Mouse (Mus musculus): ENCODE measurements around the gene Tgfbr2. TPM values are rescaled to one million over a fixed set of nuclear protein-coding genes. Genes with fewer than 3 reads are reported as not detected.
A peak's percentile ranks its signal among the peaks of the same experiment; 100 is the strongest.

Gene Tgfbr2
- total RNA-seq, 4 experiments from 2014 or later: 15.0 to 17.6 (median 17.2) TPM

DNA sequence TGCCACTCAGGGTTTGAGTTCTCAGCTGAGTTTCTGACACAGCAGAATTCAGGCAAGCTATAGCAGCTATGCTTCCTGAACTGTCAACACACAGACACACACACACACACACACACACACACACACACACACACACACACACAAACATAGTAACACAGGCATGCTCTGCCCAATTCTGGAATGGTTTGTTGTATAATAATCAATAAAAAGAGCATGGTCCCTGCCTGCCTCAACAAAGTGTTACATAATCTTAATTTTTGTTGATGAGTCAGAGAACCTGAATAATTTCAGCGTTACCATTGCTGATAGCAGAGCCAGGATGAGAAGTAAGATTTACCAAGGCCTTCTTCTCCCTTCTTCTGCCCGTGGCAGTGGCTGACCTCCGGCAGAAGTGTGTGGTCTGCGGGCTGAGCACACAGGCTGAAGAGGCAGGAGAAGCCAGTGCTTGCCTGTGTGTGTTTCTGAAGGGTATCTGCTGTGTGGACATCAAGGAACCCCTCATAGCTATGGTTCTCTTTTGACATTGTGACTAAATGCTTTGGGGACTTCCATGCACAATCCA, 18.8 kb upstream of the Tgfbr2 start:
- DNase-seq (ENCODE audit: low spot score in 2 of 2): no peak

- no peak for DNase-seq (ENCODE audit: low spot score in 2 of 2)
These were observed 18.3 kb upstream of the Tgfbr2 start for GRCm38 (mm10) chr9:116193535-116193881.

DNA sequence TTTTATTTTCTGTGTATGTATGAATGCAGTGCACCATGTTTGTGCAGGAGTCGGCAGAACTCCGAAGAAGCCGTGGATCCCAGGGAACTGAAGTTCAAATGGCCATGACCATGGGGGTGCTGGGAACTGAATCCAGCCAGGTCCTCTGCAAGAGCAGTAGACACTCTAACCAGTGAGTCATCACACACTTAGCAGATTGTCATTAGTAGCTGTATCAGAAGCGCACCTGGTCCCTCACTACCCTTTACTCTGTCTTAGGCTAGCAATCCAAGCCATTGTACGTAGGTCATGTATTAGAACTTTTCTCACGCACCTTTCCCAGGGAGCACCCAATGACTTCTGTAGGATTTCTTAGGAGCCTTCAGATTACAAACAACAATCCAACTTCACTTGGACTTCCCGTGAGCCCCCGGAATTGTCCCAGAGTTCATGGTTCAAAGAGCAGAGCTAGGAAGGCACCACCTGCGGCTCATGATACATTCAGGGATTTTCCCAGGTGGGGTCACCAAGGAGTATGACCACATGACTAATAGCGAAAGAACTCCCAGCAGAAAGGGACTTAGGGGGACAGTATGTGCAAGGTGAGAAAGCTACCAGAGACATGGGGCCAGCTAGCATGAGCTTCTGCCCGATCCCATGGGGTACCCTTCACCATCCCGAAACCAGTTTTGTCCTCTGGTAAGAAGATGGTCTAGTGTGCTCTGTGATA, 17.8 kb upstream of the Tgfbr2 start:
- DNase-seq (ENCODE audit: low spot score in 2 of 2): no peak

GRCm38 (mm10) chr9:116192253-116192652, 17.1 kb upstream of the Tgfbr2 start:
- no peak for DNase-seq (ENCODE audit: low spot score in 2 of 2)

- no peak for DNase-seq (ENCODE audit: low spot score in 2 of 2)
These were observed 14.7 kb upstream of the Tgfbr2 start for GRCm38 (mm10) chr9:116189831-116190230.

- no peak for DNase-seq (ENCODE audit: low spot score in 2 of 2)
These were observed 13.9 kb upstream of the Tgfbr2 start for GRCm38 (mm10) chr9:116188952-116189666.

DNA sequence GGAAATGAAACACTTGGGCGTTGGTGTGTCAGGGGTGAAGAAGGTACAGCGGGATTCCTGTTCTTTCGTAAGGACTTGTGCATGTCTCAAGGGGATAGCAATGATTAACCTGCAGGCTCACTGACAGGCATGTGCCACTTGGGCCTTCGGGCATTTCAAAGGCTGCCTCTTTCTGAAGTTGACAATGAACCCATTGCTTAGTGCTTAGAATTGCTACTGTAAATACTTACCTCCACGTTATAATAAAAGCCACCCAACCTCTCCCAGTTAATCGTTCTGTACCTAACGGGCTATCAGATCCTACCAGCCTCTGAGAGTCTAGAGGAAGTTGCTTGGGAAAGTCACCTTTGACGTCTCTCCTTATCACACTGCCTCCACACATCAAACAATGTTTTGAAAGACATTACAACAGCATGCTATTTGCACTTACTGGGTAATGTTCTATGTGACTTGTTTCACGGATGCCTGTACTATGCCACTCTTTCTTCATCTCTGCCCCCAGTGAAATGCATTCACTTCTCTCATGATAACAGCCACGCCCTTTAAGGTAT, 12.1 kb upstream of the Tgfbr2 start:
- DNase-seq (ENCODE audit: low spot score in 2 of 2): no peak

DNA sequence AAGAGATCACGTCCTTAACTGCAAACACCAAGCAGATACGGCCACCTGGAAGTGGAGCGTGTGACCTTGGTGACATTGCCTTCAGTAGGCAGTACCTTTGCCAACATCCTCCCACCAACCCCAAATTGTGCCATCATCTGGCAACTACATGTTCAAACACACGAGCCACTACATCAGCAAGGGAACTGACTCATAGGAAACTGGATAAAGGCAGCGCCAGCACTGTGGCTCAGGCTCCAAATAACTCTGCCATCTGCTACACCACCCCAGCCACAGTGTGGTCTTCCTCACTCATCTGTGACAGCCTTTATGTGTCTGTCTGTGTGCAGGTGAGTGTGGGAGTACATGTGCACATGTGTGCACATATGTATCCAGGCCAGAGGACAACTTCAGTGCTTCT, 9.7 kb upstream of the Tgfbr2 start:
- DNase-seq (ENCODE audit: low spot score in 2 of 2): no peak

GRCm38 (mm10) chr9:116183035-116183434, 7.9 kb upstream of the Tgfbr2 start:
- DNase-seq (ENCODE audit: low spot score in 2 of 2): no peak

DNA sequence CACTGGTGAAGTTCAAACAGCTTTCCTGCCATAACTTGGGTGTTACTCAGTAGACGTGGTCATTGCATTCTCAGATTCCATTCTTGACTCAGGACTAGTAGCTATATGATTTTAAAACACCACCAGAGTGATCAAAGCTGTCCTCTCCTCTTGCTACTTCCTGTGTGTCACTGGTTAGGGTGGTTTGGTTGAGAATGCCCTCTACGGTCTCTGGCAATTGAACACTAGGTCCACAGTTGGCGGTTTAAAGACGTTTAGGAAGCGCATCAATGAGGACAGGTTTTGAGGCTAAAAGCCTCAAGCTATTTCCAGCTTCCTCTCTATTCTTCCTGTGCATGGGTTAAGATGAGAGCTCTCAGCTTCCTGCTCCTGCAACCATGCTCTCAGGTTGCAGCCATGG, 6.4 kb upstream of the Tgfbr2 start:
- no peak for DNase-seq (ENCODE audit: low spot score in 2 of 2)

- no peak for DNase-seq (ENCODE audit: low spot score in 2 of 2)
These were observed 3.0 kb upstream of the Tgfbr2 start for GRCm38 (mm10) chr9:116178151-116178550.

DNA sequence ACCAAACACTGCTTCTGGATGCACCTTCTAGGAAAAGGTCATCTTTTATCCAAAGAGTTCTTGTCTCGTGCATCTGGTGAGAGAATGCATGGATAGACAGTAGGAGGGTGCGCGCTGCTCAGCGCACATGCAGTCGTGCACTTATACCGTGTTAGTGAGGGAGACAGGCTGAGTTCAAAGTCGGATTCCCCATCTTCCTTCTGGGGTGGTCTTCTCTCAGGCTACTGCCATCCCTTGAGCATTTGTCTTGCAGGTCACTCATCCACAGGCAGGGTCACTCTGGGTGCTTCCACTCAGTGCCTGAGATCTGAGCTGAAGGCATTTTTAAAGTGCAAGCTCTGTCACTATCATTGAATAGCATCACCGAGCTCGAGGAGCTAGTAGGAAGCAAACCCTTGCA, 1.9 kb upstream of the Tgfbr2 start:
- DNase-seq (ENCODE audit: low spot score in 2 of 2): no peak

DNA sequence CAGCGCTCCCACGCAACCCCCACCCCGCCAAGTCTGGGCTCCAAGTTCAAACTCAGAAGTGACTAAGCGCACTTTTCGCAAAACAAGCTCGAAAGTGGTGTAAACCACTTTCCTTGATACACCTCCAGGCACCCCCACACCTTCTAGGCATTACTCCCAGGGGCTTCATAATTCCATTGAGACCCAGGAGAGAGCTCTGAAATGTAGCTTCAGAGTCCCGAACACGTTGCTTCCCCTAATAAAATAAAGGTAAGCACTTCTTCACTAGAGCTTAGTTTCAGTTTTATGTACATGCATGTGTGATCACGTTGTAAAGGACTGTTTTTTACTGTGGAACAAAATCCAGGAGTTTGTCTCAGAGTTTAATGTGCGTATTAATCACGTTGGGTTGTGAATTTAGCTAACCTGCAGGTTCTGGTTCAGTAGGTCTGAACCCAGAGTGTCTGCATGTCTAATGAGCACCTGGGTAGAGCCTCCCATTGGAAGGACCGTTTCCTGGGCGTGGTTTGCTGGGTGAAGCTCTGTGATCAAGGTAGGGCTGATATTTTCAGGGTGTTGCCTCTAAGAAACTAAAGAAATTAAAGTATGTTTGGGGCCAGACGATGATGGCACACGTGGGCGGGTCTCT, 442 bp upstream of the Tgfbr2 start:
- no peak for DNase-seq (ENCODE audit: low spot score in 2 of 2)

GRCm38 (mm10) chr9:116173473-116174170, 1.5 kb downstream of the Tgfbr2 start:
- no peak for DNase-seq (ENCODE audit: low spot score in 2 of 2)

DNA sequence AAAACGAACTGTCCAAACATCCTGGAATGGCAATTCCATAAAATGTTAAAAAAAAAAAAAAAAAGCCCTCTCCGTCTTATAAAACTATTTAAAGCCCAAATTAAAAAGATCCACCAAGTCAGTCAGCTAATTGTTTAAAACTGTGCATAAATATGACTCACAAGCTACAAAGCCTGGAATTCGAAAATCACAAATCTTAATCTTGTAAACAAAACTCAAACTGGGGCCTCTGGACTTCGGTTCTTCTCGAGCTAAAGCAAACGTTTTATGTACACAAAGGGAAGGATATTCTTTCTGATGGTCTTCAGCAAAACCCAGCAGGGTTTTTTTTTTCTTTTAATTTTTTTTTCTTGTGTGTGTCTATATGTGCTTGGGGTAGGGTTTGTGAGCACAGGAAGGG, 2.1 kb downstream of the Tgfbr2 start:
- DNase-seq (ENCODE audit: low spot score in 2 of 2): no peak

GRCm38 (mm10) chr9:116169067-116169466, 6.1 kb downstream of the Tgfbr2 start:
- no peak for DNase-seq (ENCODE audit: low spot score in 2 of 2)

- DNase-seq (ENCODE audit: low spot score in 2 of 2): no peak
These were observed 7.8 kb downstream of the Tgfbr2 start for GRCm38 (mm10) chr9:116167304-116167880.

DNA sequence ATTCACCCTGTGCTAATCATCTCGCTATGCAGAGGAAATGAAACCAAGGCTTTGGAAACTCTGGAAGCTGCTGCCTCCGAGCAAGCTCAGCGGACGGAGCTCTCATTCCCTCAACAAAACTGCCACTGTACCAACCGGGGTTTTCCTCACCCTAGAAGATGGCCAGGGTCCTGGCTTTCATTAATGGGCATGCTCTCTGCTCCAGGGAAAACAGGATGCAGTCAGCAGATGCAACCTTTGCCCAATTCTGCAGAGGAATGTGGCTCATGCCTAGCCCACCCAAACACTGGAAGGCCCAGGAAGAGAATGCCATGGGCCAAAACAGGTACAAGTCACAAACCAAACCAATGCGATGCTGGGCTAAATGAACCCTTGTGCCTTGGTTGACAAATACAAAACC, 8.8 kb downstream of the Tgfbr2 start:
- DNase-seq (ENCODE audit: low spot score in 2 of 2): no peak

DNA sequence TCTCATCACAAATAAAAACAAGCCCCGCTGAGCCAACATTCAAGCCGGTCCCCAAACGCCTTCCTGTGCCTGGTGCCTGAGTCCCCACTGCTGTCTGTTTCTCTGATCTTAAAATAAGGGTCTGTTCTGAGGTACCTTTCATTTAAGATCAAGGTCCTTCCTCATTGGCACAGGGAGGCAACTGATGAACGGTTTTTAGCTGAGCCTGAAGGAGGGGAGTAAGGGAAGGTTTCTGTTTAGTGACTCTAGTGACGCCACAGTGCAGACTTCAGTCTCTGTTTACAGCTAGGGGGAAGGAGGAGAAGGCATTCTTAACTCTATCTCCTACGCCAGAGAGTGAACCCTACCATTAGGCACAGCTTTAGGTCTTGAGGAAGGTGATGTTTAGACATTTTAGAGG, 11.3 kb downstream of the Tgfbr2 start:
- no peak for DNase-seq (ENCODE audit: low spot score in 2 of 2)

- DNase-seq (ENCODE audit: low spot score in 2 of 2): peak in 1 of 2 experiments; percentile 50
These were observed 12.2 kb downstream of the Tgfbr2 start for GRCm38 (mm10) chr9:116162866-116163374.

GRCm38 (mm10) chr9:116160860-116161259, 14.3 kb downstream of the Tgfbr2 start:
- DNase-seq (ENCODE audit: low spot score in 2 of 2): no peak
